Mouse (Mus musculus): ENCODE data around the gene Sec14l1.

Sec14l1 gene

GRCm38 (mm10) chr11:117088271-117088991, 26.5 kb upstream of the Sec14l1 start:
- no peak for DNase-seq

DNA sequence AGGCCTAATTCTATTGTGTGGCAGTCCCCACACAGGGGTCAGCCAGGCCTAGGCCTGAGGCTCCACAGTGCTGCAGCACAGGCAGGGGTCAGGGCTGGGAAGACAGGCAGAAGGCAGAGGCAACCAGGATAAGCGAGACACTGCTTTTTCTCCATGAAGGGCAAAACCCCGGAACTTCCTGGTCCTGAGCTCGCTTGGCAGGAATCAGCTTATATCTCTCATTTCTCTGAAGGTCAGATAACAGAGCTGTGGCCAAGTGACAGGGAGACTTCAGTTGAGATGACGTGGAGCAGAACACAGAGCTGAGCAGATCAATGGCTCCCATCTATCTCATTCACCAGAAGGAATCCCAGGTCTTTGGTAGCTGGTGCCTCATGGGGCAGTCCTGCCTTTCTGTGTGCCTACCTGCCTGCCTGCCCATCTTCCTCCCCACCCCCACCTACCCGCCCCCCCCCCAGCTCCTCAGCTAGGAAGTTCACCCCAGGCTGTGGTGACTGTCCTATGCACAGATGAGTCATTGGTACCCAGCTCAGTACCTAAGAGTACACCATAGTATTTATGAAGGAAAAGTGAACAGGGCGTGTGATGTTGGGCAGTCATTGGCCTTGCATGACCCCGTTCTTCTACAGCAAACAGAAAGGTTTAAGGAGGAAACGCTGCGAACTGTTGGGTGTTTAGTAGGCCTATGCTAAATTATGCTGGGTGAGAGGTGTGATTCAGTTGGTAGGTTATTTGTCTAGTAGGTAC, 25.1 kb upstream of the Sec14l1 start:
- DNase-seq: no peak

DNA sequence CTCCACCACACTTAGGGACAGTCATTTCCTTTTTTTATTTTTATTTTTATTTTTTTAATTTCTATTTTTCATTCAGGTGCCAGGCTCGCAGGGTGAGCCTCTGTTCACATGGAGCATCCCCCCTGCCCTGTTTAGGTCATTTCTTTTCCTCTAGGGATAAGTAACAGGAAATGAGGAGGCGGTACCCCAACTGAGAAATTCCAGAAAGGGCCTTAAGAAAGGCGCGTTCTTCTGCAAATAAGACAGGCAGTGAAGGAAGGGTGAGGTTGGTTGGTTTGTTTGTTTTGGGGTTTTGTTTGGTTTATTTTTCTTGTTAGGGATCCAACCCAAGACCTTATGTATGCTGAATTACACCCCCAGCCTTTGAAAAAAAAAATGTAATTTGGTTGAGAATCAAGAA, 23.6 kb upstream of the Sec14l1 start:
- no peak for DNase-seq

DNA sequence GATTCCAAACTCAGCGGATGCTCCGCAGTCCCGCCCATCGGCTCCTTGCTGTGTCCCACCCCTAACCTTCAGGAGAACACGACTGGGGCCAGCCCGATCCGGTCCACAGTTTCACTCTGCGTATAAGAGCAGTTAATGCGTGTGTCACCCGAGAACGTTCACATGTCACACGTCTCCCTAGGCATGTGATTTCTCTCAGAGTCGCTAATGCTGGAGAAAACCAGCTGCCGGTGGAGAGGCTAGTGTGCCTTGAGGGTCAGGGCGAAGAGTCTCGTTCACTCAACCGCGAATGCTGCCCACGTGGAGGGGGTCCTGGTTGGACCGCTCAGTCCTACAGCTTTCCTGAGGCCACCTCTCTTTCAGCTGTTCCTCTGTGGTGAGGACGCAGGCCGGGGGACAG, 23.1 kb upstream of the Sec14l1 start:
- DNase-seq: peak; percentile 71 to 85

GRCm38 (mm10) chr11:117092711-117093110, 22.3 kb upstream of the Sec14l1 start:
- no peak for DNase-seq

- peak; percentile 64 to 82 for DNase-seq
These were observed 20.9 kb upstream of the Sec14l1 start for GRCm38 (mm10) chr11:117093900-117094552.

GRCm38 (mm10) chr11:117094646-117095045, 20.3 kb upstream of the Sec14l1 start:
- no peak for DNase-seq

- DNase-seq: peak in 1 of 2 experiments; percentile 68
These were observed 17.9 kb upstream of the Sec14l1 start for GRCm38 (mm10) chr11:117097021-117097420.

DNA sequence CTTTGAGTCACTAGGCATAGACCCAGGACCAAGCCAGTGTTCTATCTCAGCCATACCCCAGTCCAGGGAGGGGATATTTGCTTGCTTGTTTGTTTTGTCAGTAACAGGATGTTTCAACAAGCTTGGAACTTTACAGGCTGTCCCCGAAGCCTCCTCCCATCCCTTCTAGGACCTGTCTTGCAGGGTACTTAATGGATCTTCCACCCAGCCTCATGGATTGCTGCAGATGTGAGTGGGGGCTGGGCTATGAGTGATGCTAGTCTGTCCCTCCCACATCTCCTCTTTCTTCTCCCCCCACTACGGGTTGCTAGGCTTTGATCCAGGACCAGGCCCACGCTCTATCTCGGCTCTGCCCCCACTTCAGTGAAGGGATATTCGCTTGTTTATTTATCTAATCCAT, 16.8 kb upstream of the Sec14l1 start:
- peak; percentile 42 to 66 for DNase-seq

DNA sequence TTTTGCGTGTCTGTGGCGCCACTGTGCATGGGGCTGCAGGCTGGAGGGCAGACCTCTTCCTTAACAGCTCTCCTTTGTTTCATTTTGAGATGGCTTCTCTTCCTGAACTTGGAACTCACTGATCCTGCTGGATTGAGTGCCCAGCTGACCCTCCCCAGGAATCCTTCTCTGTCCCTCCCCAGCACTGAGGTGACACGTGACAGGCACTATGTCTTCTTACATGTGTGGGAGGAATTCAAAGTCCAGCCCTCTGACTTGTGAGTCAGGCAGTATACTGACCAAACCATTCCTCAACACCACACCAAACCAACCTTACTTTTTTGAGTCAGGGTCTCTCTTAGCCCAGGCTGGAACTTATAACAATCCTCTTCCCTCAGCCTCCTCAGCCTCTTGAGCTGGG, 16.2 kb upstream of the Sec14l1 start:
- DNase-seq: no peak

DNA sequence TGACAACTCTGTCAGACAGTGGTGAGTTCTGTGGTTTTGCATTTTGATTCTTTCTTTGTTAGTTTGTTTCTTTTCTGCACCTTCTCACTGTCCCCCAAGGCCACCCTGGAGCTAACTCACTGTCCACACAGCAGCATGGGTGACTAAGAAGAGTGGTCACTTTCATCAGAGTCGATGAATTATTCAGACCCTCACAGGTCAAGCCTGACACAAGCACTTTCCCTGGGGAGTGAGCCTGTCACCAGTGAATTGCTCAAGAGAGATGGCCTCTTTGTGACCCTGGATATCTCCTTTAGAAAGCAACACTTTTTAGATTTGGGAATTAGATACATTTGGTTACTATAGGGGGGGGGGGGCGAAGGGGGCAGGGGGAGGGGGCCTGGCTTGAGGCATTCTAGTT, 15.6 kb upstream of the Sec14l1 start:
- no peak for DNase-seq

DNA sequence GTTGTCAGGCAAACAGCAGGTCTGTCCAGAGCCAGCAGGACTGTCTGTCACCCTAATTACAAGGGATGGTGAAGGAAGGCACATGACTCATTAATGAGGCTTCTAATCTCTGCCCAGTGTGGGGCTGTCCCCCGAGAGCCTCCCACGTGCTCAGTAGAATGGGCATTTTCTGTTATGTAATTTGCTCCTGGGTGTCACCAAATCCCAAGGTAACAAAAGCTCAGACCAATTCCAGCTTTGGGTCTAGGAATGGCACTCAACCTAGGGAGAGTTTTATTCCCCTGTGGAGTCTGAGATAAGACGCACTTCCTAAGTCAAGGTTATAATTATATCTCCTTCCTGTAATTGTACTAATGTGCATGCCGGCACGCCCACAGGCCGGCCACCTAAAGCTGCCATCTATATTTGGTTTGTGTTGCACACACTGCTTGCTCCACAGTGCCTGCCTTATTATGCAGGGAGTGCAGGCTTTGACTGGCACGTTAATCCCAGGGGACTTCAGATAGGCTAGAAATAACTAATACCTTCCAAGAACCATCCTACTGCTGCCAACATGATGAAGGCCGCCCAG, 13.5 kb upstream of the Sec14l1 start:
- DNase-seq: peak; percentile 55 to 80

- DNase-seq: no peak
These were observed 12.8 kb upstream of the Sec14l1 start for GRCm38 (mm10) chr11:117101925-117102717.

GRCm38 (mm10) chr11:117103523-117103922, 11.4 kb upstream of the Sec14l1 start:
- DNase-seq: peak; percentile 67 to 70

DNA sequence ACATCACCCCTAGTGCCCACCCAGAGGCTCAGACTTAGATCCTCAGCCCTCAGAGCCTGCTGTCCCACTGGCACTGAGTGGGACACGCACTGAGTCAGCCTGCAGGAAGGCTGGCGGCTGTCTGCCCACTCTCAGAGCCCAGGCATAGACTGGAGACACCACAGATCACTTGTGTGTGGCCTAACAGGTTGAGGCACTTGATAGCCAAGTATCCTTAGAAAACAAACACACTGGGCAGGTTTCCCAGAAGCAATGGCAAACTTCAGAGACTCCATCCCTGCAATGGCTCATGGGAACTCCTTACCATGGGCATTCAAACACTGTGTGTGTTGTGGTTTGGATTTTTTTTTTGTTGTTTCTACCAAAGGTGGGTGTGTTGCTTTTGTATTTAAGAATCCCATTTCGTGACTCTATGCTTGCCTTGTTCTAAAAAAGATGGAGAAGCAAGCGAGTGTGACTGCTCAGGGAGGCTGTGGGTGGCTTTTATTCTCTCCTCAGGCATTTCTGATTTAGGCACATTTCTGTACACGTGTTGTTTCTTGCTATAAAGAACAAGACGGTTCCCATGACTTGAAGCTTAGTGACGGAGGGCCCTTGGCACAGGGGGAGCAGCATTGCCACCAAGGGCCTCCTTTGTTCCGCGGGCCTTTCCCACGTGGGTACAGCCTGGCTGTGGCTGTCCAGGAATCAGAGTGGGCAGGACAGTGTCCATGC, 10.8 kb upstream of the Sec14l1 start:
- no peak for DNase-seq

DNA sequence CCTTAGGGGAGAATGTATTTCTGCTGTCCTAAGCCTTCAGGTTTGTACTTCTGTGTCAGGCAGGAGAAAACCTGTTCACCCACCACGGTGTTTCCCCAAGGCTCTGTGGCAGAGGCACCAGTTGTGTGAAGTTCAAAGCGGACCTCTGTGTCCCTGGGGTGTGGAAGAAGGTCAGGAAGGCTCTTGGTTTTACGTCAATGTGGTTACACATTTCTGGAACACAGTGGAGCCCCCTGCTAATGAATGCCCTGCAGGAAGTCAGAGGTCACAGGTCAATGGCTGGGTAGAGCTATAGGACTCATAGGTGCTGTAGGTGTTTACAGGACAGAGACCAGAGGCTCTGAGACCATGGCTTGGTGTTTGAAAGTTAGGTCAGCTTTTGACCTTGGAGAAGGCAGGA, 9.7 kb upstream of the Sec14l1 start:
- DNase-seq: peak in 1 of 2 experiments; percentile 54

DNA sequence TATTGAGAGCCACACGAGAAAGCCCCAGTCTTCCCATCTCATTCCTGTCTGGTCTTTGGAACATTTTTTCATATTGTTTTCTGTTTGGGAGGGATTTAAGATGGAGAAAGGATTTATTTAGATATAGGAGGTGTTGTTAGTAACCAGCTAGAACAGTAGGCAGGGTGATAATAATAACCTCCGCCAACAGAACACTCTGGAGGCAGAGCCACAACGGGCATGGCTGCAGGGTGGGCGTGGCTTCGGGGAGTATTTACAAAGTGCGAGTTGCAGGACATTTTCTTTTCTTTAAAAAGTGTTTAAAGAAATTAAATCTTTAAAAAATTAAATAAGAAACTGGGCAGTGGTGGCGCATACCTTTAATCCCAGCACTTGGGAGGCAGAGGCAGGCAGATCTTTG, 9.1 kb upstream of the Sec14l1 start:
- DNase-seq: no peak

GRCm38 (mm10) chr11:117106633-117107334, 8.2 kb upstream of the Sec14l1 start:
- DNase-seq: no peak

DNA sequence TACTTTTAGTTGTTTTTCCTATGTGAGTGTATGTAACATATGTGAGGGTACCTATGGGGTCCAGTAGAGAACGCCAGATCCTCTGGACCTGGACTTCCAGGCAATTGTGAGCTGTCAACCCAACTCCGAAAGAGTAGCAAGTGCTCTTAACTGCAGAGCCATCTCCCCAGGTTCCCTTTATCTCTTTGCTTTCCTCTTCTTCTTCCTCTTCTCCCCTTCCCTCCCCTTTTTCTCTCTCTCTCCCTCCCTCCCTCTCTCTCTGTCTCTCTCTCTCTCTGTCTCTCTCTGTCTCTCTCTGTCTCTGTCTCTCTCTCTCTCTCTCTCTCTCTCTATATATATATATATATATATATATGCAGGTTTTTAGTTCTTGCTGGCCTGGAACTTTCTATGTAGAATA, 7.1 kb upstream of the Sec14l1 start:
- no peak for DNase-seq

GRCm38 (mm10) chr11:117108595-117108994, 6.4 kb upstream of the Sec14l1 start:
- DNase-seq: peak; percentile 83 to 85
